Mouse (Mus musculus) limb, embryonic 12.5 days (tissue): ENCODE data around the gene Lrrc74a. TPM values are rescaled to one million over a fixed set of nuclear protein-coding genes. Genes with fewer than 3 reads are reported as not detected.

Experiments
- ATAC-seq: fragments of 200-750 bp; cut with Nextera tagmentation; 2 replicates; pipeline ENCODE4 v1.8.0; 2017; ENCODE audit warnings: low read depth, moderate TSS enrichment; ENCODE audit not compliant: insufficient number of reproducible peaks, insufficient read depth, low FRiP score, low TSS enrichment
- H3K27ac ChIP-seq: fragments of 300-500 bp; sonication (generic); 2 replicates; pipeline ENCODE4 v1.5.1; 2016; ENCODE audit warnings: mild to moderate bottlenecking, moderate library complexity
- H3K27me3 ChIP-seq: fragments of 300-500 bp; sonication (generic); 2 replicates; pipeline ENCODE4 v1.6.1; 2016; ENCODE audit warnings: mild to moderate bottlenecking, moderate library complexity
- H3K36me3 ChIP-seq: fragments of 300-500 bp; sonication (generic); 2 replicates; pipeline ENCODE4 v1.6.1; 2016; ENCODE audit warnings: mild to moderate bottlenecking, moderate library complexity
- H3K4me1 ChIP-seq: fragments of 300-500 bp; sonication (generic); replicated peaks from 2 replicates; pipeline ENCODE4 v1.6.1; 2016
- H3K4me2 ChIP-seq: fragments of 300-500 bp; sonication (generic); 2 replicates; pipeline ENCODE4 v1.6.1; 2016; ENCODE audit warnings: mild to moderate bottlenecking, moderate library complexity
- H3K4me3 ChIP-seq: fragments of 300-500 bp; sonication (generic); replicated peaks from 2 replicates; pipeline ENCODE4 v1.5.1; 2016; ENCODE audit warnings: mild to moderate bottlenecking
- H3K9ac ChIP-seq: fragments of 300-500 bp; sonication (generic); replicated peaks from 2 replicates; pipeline ENCODE4 v1.6.1; 2016; ENCODE audit warnings: mild to moderate bottlenecking, moderate library complexity
- H3K9me3 ChIP-seq: fragments of 300-500 bp; sonication (generic); 2 replicates; pipeline ENCODE4 v1.6.1; 2016; ENCODE audit warnings: mild to moderate bottlenecking, moderate library complexity
- WGBS: fragments of 180-500 bp; shearing (Covaris S2); methylation state at CpG from one replicate; pipeline ENCODE4 v1.1.7; 2016; 5-methylcytosine and 5-hydroxymethylcytosine counted together
- polyA plus RNA-seq: library from polyadenylated mRNA; unstranded; fragments of >200 nt; fragmentation: Nextera tagmentation; extraction: Ambion mirVana; gene quantifications from 2 replicates; pipeline ENCODE4 v1.2.1, GENCODE M21; 2016

Gene Lrrc74a
- polyA plus RNA-seq, 1 experiment from 2014 or later = not detected

GRCm38 (mm10) chr12:86806923-86807794 is 73.0 kb downstream of the Lrrc74a start:
- ATAC-seq = peak; percentile 45
- Histone ChIP-seq H3K27me3 (no peaks in the 10 kb centered on the region), H3K9ac (0 out of 2 replicates have a peak overlapping the region, but pooled peaks have one; percentile 47), H3K9me3 (no peaks in the 10 kb centered on the region), H3K4me3 (peak overlapping the region; percentile 26; the same call in 1 of the 2 replicates), H3K4me1 (peaks cover 82% of the 10 kb centered on the region), H3K4me2 (peak overlapping the region; percentile 58), H3K36me3 (no peaks in the 10 kb centered on the region), H3K27ac (peak overlapping the region; percentile 91)
- 13% methylated on average over 5 of the region's 5 CpGs for WGBS

- Histone ChIP-seq H3K9ac (0 out of 2 replicates have a peak overlapping the region, but pooled peaks have one; percentile 23), H3K4me1 (peaks cover 77% of the 10 kb centered on the region), H3K27me3 (no peaks in the 10 kb centered on the region), H3K9me3 (no peaks in the 10 kb centered on the region), H3K27ac (peak overlapping the region; percentile 91), H3K4me3 (no peak overlapping the region), H3K36me3 (no peaks in the 10 kb centered on the region), H3K4me2 (peak overlapping the region; percentile 58)
- WGBS = 32% methylated on average over 4 of the region's 4 CpGs
- ATAC-seq = no peak
Observed at GRCm38 (mm10) chr12:86807795-86808128, 73.6 kb downstream of the Lrrc74a start.

GRCm38 (mm10) chr12:86808856-86809255 is 74.7 kb downstream of the Lrrc74a start:
- WGBS = 86% methylated on average over 4 of the region's 4 CpGs
- H3K4me2 ChIP-seq = no peak overlapping the region
- H3K9ac ChIP-seq = no peak overlapping the region
- no peak for ATAC-seq
- H3K9me3 ChIP-seq = no peaks in the 10 kb centered on the region
- H3K4me3 ChIP-seq = no peak overlapping the region
- no peaks in the 10 kb centered on the region for H3K36me3 ChIP-seq
- H3K4me1 ChIP-seq = peaks cover 66% of the 10 kb centered on the region
- peak overlapping the region; percentile 23; the same call in 1 of the 2 replicates for H3K27ac ChIP-seq
- H3K27me3 ChIP-seq = no peaks in the 10 kb centered on the region

- H3K4me3 ChIP-seq = no peak overlapping the region
- H3K9me3 ChIP-seq = no peaks in the 10 kb centered on the region
- H3K4me2 ChIP-seq = no peak overlapping the region
- peaks cover 54% of the 10 kb centered on the region for H3K4me1 ChIP-seq
- H3K27me3 ChIP-seq = no peaks in the 10 kb centered on the region
- H3K27ac ChIP-seq = peak overlapping the region; percentile 82; the same call in 1 of the 2 replicates
- ATAC-seq = no peak
- 86% methylated on average over 1 of the region's 1 CpGs for WGBS
- H3K9ac ChIP-seq = no peak overlapping the region
- no peaks in the 10 kb centered on the region for H3K36me3 ChIP-seq
Observed at GRCm38 (mm10) chr12:86810040-86810439, 75.9 kb downstream of the Lrrc74a start.

- H3K9ac ChIP-seq = peak overlapping the region; percentile 5; the same call in 1 of the 2 replicates
- no peak for ATAC-seq
- H3K4me1 ChIP-seq = peaks cover 54% of the 10 kb centered on the region
- H3K4me2 ChIP-seq = no peak overlapping the region
- H3K27ac ChIP-seq = peak overlapping the region; percentile 82
- WGBS = 44% methylated on average over 11 of the region's 11 CpGs
- H3K36me3 ChIP-seq = no peaks in the 10 kb centered on the region
- H3K9me3 ChIP-seq = no peaks in the 10 kb centered on the region
- no peaks in the 10 kb centered on the region for H3K27me3 ChIP-seq
- H3K4me3 ChIP-seq = no peak overlapping the region
Observed at GRCm38 (mm10) chr12:86810725-86811444, 76.7 kb downstream of the Lrrc74a start.

- 0 out of 2 replicates have a peak overlapping the region, but pooled peaks have one; percentile 45 for H3K27ac ChIP-seq
- no peaks in the 10 kb centered on the region for H3K9me3 ChIP-seq
- H3K9ac ChIP-seq = no peak overlapping the region
- no peak overlapping the region for H3K4me2 ChIP-seq
- H3K27me3 ChIP-seq = no peaks in the 10 kb centered on the region
- H3K36me3 ChIP-seq = no peaks in the 10 kb centered on the region
- 74% methylated on average over 3 of the region's 3 CpGs for WGBS
- H3K4me1 ChIP-seq = peaks cover 53% of the 10 kb centered on the region
- no peak overlapping the region for H3K4me3 ChIP-seq
- ATAC-seq = no peak
Observed at GRCm38 (mm10) chr12:86812782-86813181, 78.6 kb downstream of the Lrrc74a start.

Other genes with a start within 250 kb of the Lrrc74a start
- 12.8 and 13.7 TPM in 2 replicates for gene Vash1, start 55.7 kb upstream of the Lrrc74a start, polyA plus RNA-seq
- gene Angel1, start 7.9 kb upstream of the Lrrc74a start, polyA plus RNA-seq = 15.1 and 15.8 TPM in 2 replicates
- 55.7 and 57.2 TPM in 2 replicates for gene Irf2bpl, start 150.4 kb downstream of the Lrrc74a start, polyA plus RNA-seq
- gene Cipc, start 212.7 kb downstream of the Lrrc74a start, polyA plus RNA-seq = 30.8 and 33.1 TPM in 2 replicates